ENCODE assay signal across 10 mouse cellular contexts in the genomic region with DNA sequence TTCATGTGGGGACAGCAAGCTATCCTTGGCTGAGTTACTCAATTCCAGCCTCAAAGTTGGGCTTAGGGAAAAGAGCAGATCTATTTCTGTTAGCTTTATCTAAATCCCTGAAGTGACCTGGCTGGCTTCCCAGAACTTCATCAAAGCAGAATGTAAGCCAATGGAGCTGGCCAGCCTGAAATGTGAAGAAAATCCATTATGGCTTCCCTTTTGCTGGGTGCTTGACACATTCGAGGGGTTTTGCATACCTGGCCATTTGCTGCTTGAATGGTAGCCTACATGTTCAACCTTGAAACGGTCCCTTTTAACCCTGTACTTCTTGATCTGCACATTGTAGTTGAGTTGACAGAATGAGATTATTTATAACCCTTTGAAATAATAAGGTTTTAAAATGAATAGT. TPM values are rescaled to one million over a fixed set of nuclear protein-coding genes. Genes with fewer than 3 reads are reported as not detected.
DNase-seq lines count a peak whose midpoint lies in the region; ATAC-seq and TF ChIP-seq lines count a peak whose summit lies in the region.
"Had no signal": no experiment of that assay in that cellular context is flagged by ENCODE, and none has a peak within 500 bp of the region (broad histone marks: within the 10 kb centered on the region; RNA-seq: fewer than 3 reads in every experiment).

No protein-coding gene starts in this region.

- H3K4me1 ChIP-seq in limb, embryonic 14.5 days (ENCODE audit: control insufficient read depth, insufficient read depth, low read length): no peaks in the 10 kb centered on the region
- H3K4me1 ChIP-seq in limb, embryonic 10.5 days: no peaks in the 10 kb centered on the region
- H3K4me1 ChIP-seq: forebrain, embryonic 12.5 days; hindbrain, embryonic 15.5 days had no signal

- H3K27me3 ChIP-seq in limb, embryonic 14.5 days (ENCODE audit: control insufficient read depth, insufficient read depth, low read length): no peaks in the 10 kb centered on the region
- no peaks in the 10 kb centered on the region for H3K27me3 ChIP-seq in limb, embryonic 10.5 days (ENCODE audit: low read depth, poor library complexity, severe bottlenecking)
- H3K27me3 ChIP-seq: forebrain, embryonic 12.5 days; hindbrain, embryonic 15.5 days; Patski had no signal

- H3K27ac ChIP-seq in limb, embryonic 14.5 days (replicated peaks; ENCODE audit: low read depth, low read length): no peak overlapping the region
- H3K27ac ChIP-seq in limb, embryonic 10.5 days: no peak overlapping the region
- H3K27ac ChIP-seq: forebrain, embryonic 12.5 days; hindbrain, embryonic 15.5 days had no signal

- WGBS in limb, embryonic 14.5 days: 62% methylated on average over 2 of the region's 2 CpGs
- WGBS in limb, embryonic 10.5 days: 86% methylated on average over 2 of the region's 2 CpGs

- no peak overlapping the region for H3K4me2 ChIP-seq in limb, embryonic 14.5 days (replicated peaks; ENCODE audit: low read depth, low read length, severe bottlenecking)
- H3K4me2 ChIP-seq: forebrain, embryonic 12.5 days; hindbrain, embryonic 15.5 days had no signal

- DNase-seq in limb, embryonic 14.5 days (ENCODE audit: low spot score): peak; percentile 52
- DNase-seq in limb, embryonic 10.5 days (ENCODE audit: low spot score): no peak
- DNase-seq in adrenal gland, adult 2 months: peak; percentile 76
- DNase-seq in brain, embryonic 14.5 days (ENCODE audit: low read depth): peak; percentile 62
- DNase-seq in lung, postnatal 10 days: peak; percentile 3
- no peak for DNase-seq in urinary bladder, postnatal 4 days (ENCODE audit: low spot score in 2 of 2)
- DNase-seq in left cerebral cortex, adult 8-10 months (ENCODE audit: low spot score in 2 of 2): no peak

- TF ChIP-seq CTCF in brain, embryonic 14.5 days (IDR thresholded peaks at IDR 0.05; ENCODE audit: borderline replicate concordance, extremely low read depth, insufficient read depth, insufficient read length): no peak

- no peak overlapping the region for H3K9ac ChIP-seq in limb, embryonic 14.5 days (ENCODE audit: low read depth, low read length, severe bottlenecking)
- H3K9ac ChIP-seq: forebrain, embryonic 12.5 days; hindbrain, embryonic 15.5 days had no signal

- H3K4me3 ChIP-seq in limb, embryonic 14.5 days (replicated peaks; ENCODE audit: low read length): no peak overlapping the region
- H3K4me3 ChIP-seq in limb, embryonic 10.5 days: no peak overlapping the region
- H3K4me3 ChIP-seq: forebrain, embryonic 12.5 days; hindbrain, embryonic 15.5 days had no signal

- TF ChIP-seq POLR2A in limb, embryonic 14.5 days (IDR thresholded peaks at IDR 0.05; ENCODE audit: borderline replicate concordance, extremely low read depth, insufficient read depth, insufficient read length): no peak
- no peak for TF ChIP-seq POLR2A in brain, embryonic 14.5 days (IDR thresholded peaks at IDR 0.05; ENCODE audit: borderline replicate concordance, extremely low read depth, insufficient read depth, insufficient read length, poor library complexity, severe bottlenecking)

- H3K9me3 ChIP-seq in limb, embryonic 14.5 days (ENCODE audit: control insufficient read depth, low read length): no peaks in the 10 kb centered on the region
- H3K9me3 ChIP-seq in limb, embryonic 10.5 days (replicated peaks): no peaks in the 10 kb centered on the region
- H3K9me3 ChIP-seq: forebrain, embryonic 12.5 days; hindbrain, embryonic 15.5 days had no signal

- ATAC-seq in limb, embryonic 14.5 days (ENCODE audit: low FRiP score, low read depth): no peak
- ATAC-seq: Patski had no signal

- H3K36me3 ChIP-seq in limb, embryonic 14.5 days (ENCODE audit: control insufficient read depth, insufficient read depth, low read length): no peaks in the 10 kb centered on the region
- no peaks in the 10 kb centered on the region for H3K36me3 ChIP-seq in limb, embryonic 10.5 days
- H3K36me3 ChIP-seq: forebrain, embryonic 12.5 days; hindbrain, embryonic 15.5 days had no signal

RNA-seq across cellular contexts. Expression of gene Fam84a, which starts 13.9 kb away (rescaled TPM):
- polyA plus RNA-seq in limb, embryonic 14.5 days (2012; rRNA removed): 7.4 TPM in 2 replicates
- 26.0 and 26.4 TPM in 2 replicates for polyA plus RNA-seq in limb, embryonic 14.5 days (2014; fragmentation: Nextera tagmentation; extraction: Ambion mirVana)
- polyA plus RNA-seq in limb, embryonic 10.5 days (2016; fragmentation: Nextera tagmentation; extraction: Ambion mirVana): 0.97 and 2.9 TPM in 2 replicates
- 10 to 100 TPM in 1 of 2 experiments, 1 to 10 TPM in 1; 2.0 to 12.9 TPM for total RNA-seq in adrenal gland, adult 2 months (2021)
- polyA plus RNA-seq in adrenal gland, adult 2 months (2012; rRNA removed): 9.2 and 15.0 TPM in 2 replicates
- 33.9 and 43.4 TPM in 2 replicates for polyA plus RNA-seq in brain, embryonic 14.5 days (2012; rRNA removed)
- 10 to 100 TPM; 59.8 to 66.2 (median 64.1) TPM for total RNA-seq in left cerebral cortex, adult 8-10 months (2022)

Comparison
In these comparisons a context has a peak if more than half of its experiments do, and no peak if none do; other contexts are left out.
1. DNase-seq: peak in limb, embryonic 14.5 days (single experiment), adrenal gland, adult 2 months (single experiment), brain, embryonic 14.5 days (single experiment) and lung, postnatal 10 days (single experiment); none in limb, embryonic 10.5 days (single experiment), urinary bladder, postnatal 4 days (0 of 2) and left cerebral cortex, adult 8-10 months (0 of 2).